Mouse (Mus musculus): ENCODE data around the gene Serp2. TPM values are rescaled to one million over a fixed set of nuclear protein-coding genes. Genes with fewer than 3 reads are reported as not detected.

Gene Serp2
- polyA plus RNA-seq, 1 experiment from 2014 or later: 0.58 TPM

DNA sequence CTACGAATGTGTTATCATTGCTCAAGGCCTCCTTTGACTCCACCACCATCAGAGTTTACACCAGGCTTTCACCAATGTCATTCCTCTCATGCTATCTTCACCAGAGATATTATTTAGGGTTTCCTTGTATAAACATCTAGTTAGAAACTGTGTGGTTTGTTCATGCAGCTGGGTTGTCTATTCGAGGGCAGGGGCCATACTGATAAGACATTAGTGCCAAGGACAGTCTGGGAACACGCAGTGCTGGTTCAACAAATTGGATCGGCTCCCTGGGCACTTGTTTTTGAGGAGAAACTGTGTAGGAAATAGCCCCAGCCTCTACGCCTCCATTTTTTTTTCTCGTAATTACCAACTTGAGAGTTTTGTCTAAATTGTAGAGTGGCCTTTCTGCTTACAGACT, 35.4 kb upstream of the Serp2 start:
- 43% methylated on average over 6 of the region's 6 CpGs for WGBS (ENCODE audit: insufficient replicate concordance)
- no peak for ATAC-seq
- Histone ChIP-seq H3K4me1 (ENCODE audit: insufficient read depth) (peaks cover 14% of the 10 kb centered on the region), H3K27me3 (ENCODE audit: insufficient read depth, low read length) (no peaks in the 10 kb centered on the region), H3K4me3 (ENCODE audit: low read depth, low read length) (no peak overlapping the region), H3K9ac (replicated peaks) (no peak overlapping the region), H3K36me3 (replicated peaks; ENCODE audit: insufficient read depth, low read length) (no peaks in the 10 kb centered on the region), H3K4me2 (ENCODE audit: low read depth, low read length) (no peak overlapping the region), H3K9me3 (ENCODE audit: low read length) (no peaks in the 10 kb centered on the region), H3K27ac (ENCODE audit: low read depth) (no peak overlapping the region)
- TF ChIP-seq EP300 (IDR thresholded peaks at IDR 0.05; ENCODE audit: low read depth): no peak
- TF ChIP-seq CTCF (IDR thresholded peaks at IDR 0.05; ENCODE audit: low read depth): no peak
- no peak for DNase-seq

DNA sequence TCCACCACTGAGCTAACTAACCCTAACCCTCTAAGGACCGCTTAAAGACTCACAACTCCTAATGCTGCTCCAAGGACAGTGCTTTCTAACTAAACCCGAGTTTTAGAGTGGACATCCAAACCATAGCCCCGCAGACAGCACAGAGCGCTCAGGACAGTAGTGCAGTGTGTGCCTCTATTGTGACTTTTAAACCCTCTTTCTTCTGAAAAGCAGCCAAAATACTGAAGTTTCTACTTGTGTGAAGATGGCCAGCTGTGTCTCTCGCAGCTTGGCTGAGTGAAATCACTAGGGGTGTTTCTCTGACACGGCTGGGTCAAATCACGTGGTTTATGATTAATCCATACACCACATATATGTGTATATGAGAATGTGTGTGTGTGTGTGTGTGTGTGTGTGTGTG, 33.4 kb upstream of the Serp2 start:
- Histone ChIP-seq H3K36me3 (replicated peaks; ENCODE audit: insufficient read depth, low read length) (no peaks in the 10 kb centered on the region), H3K27ac (ENCODE audit: low read depth) (no peak overlapping the region), H3K4me3 (ENCODE audit: low read depth, low read length) (no peak overlapping the region), H3K27me3 (ENCODE audit: insufficient read depth, low read length) (no peaks in the 10 kb centered on the region), H3K9ac (replicated peaks) (no peak overlapping the region), H3K4me2 (ENCODE audit: low read depth, low read length) (no peak overlapping the region), H3K9me3 (ENCODE audit: low read length) (no peaks in the 10 kb centered on the region), H3K4me1 (ENCODE audit: insufficient read depth) (peaks cover 10% of the 10 kb centered on the region)
- ATAC-seq (no peak), DNase-seq (no peak)
- 73% methylated on average over 7 of the region's 7 CpGs for WGBS (ENCODE audit: insufficient replicate concordance)
- no peak for TF ChIP-seq CTCF (IDR thresholded peaks at IDR 0.05; ENCODE audit: low read depth)
- no peak for TF ChIP-seq EP300 (IDR thresholded peaks at IDR 0.05; ENCODE audit: low read depth)

DNA sequence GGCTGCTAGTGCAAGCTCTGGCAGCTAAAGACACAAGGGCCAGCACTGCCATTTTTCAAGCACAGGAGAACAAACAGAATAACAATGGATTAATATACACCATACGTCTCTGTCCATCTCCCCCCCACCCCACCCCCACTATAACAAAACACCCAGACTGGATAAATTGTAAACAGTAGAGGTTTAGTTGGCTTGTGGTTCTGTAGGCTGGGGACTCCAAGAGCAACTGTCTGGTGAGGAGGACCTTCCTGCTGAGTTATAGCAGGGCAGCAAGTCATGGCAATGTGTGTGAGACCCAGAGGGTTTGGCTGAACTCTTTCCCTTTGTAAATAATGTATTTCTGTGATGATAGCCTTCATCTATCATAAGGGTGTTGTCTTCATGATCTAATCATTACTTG, 33.0 kb upstream of the Serp2 start:
- H3K27ac ChIP-seq (ENCODE audit: low read depth): no peak overlapping the region
- H3K27me3 ChIP-seq (ENCODE audit: insufficient read depth, low read length): no peaks in the 10 kb centered on the region
- ATAC-seq: no peak
- WGBS (ENCODE audit: insufficient replicate concordance): 70% methylated on average over 1 of the region's 1 CpGs
- H3K9me3 ChIP-seq (ENCODE audit: low read length): no peaks in the 10 kb centered on the region
- peaks cover 7% of the 10 kb centered on the region for H3K4me1 ChIP-seq (ENCODE audit: insufficient read depth)
- DNase-seq: no peak
- TF ChIP-seq EP300 (IDR thresholded peaks at IDR 0.05; ENCODE audit: low read depth) (no peak), CTCF (IDR thresholded peaks at IDR 0.05; ENCODE audit: low read depth) (no peak)
- no peaks in the 10 kb centered on the region for H3K36me3 ChIP-seq (replicated peaks; ENCODE audit: insufficient read depth, low read length)
- H3K4me3 ChIP-seq (ENCODE audit: low read depth, low read length): no peak overlapping the region
- H3K4me2 ChIP-seq (ENCODE audit: low read depth, low read length): no peak overlapping the region
- no peak overlapping the region for H3K9ac ChIP-seq (replicated peaks)

DNA sequence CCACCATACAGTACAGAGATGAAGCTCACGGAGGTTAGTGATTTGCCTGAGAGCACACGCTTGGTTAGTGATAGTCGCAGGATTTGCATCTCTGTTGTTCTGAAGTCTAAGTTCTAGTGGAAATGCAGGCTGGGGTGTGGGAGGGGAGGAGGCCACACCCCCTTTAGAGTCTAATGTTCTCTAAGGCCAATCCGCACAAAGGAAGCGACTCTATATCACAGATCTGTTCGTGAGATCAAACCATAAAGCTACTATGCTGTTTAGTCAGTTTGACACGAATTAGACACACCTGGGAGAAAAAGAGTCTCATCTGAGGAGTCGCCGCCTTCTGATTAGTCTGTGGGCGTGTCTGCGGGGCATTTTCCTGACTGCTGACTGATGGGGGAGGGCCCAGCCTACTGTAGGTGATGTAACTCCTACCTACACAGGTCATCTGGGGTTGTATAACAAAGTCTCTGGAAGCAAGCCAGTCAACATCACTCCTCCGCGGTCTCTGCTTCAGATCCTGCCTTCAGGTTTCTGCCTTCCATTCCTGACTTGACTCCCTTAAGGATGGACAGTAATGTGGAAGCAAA, 29.2 kb upstream of the Serp2 start:
- no peaks in the 10 kb centered on the region for H3K36me3 ChIP-seq (replicated peaks; ENCODE audit: insufficient read depth, low read length)
- H3K4me2 ChIP-seq (ENCODE audit: low read depth, low read length): no peak overlapping the region; the same call in 1 of the 2 replicates
- no peak overlapping the region for H3K4me3 ChIP-seq (ENCODE audit: low read depth, low read length)
- no peak for TF ChIP-seq CTCF (IDR thresholded peaks at IDR 0.05; ENCODE audit: low read depth)
- no peak for TF ChIP-seq EP300 (IDR thresholded peaks at IDR 0.05; ENCODE audit: low read depth)
- no peak overlapping the region for H3K27ac ChIP-seq (ENCODE audit: low read depth)
- 49% methylated on average over 13 of the region's 13 CpGs for WGBS (ENCODE audit: insufficient replicate concordance)
- H3K27me3 ChIP-seq (ENCODE audit: insufficient read depth, low read length): no peaks in the 10 kb centered on the region
- ATAC-seq (peak; percentile 62), DNase-seq (peak; percentile 27)
- no peaks in the 10 kb centered on the region for H3K4me1 ChIP-seq (ENCODE audit: insufficient read depth)
- H3K9ac ChIP-seq (replicated peaks): no peak overlapping the region
- H3K9me3 ChIP-seq (ENCODE audit: low read length): no peaks in the 10 kb centered on the region

DNA sequence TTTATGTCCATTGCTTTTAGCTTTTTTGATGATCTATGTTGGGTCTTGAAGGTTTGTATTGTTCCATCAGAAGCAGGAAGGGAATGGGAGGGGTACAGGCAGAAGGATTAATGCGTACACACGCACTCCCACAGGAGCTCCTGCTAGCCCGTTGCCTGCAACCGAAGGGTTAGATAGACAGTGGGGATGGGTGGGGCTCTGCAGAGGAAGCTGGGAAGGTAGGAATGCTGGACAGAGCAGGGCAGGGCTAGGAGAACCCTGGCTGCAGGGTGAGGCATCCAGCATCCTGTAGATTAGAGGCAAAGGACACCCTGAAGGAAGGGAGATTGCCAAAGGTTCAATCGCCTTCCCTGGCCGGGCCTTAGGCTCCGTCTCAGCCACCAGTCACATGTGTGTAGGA, 27.3 kb upstream of the Serp2 start:
- no peaks in the 10 kb centered on the region for H3K36me3 ChIP-seq (replicated peaks; ENCODE audit: insufficient read depth, low read length)
- 69% methylated on average over 7 of the region's 7 CpGs for WGBS (ENCODE audit: insufficient replicate concordance)
- no peak overlapping the region for H3K9ac ChIP-seq (replicated peaks)
- no peak for DNase-seq
- TF ChIP-seq CTCF (IDR thresholded peaks at IDR 0.05; ENCODE audit: low read depth) (no peak), EP300 (IDR thresholded peaks at IDR 0.05; ENCODE audit: low read depth) (no peak)
- no peaks in the 10 kb centered on the region for H3K27me3 ChIP-seq (ENCODE audit: insufficient read depth, low read length)
- H3K4me1 ChIP-seq (ENCODE audit: insufficient read depth): peaks cover 4% of the 10 kb centered on the region
- peak; percentile 24; the same call in 1 of the 2 replicates for ATAC-seq
- H3K27ac ChIP-seq (ENCODE audit: low read depth): no peak overlapping the region
- H3K4me3 ChIP-seq (ENCODE audit: low read depth, low read length): no peak overlapping the region
- H3K9me3 ChIP-seq (ENCODE audit: low read length): no peaks in the 10 kb centered on the region
- no peak overlapping the region for H3K4me2 ChIP-seq (ENCODE audit: low read depth, low read length)

DNA sequence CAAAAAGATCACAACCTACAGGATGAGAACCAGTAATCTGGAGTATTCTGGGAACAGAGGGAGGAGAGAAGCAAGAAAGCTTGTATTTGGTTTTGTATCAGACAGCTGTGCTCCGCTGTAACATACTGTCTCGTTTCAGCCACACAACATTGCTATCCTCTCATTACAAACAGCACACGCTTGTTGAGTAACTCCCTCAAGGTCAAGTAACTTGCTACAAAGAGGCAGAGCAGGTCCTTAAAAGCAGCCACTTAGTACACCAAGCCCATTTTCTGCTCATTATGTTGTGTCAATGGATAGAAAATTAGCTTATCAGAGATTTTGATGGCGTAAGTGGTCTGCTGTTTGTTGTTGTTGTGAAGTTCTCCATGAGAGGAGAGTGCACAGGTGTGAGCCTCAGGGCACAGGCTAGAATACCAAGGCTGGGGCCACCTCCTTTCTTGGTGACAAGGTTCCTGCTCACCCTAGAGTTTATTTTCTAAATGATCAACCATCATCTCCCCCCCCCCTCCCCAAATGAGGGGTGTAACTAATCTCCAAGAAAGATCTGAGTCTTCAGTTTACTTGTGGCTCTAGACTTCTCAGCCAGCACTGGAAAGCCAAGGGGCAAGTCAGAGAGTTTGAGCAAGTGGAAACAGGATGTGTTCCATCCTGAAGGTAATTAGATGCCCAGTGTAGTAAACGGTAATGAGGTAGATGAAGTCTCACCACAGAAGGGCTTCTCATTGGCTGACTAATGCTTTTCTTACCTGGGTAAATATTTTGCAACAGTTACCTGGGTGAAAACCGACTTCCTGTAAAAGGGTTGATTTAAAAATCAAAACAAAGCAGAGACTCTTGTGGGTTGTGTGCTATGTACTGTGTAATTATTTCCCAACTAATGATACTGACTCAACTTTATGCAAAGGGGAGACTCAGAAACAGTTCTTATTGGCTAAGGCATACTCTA, 25.6 kb upstream of the Serp2 start:
- DNase-seq (no peak), ATAC-seq (peak; percentile 77)
- no peak overlapping the region for H3K27ac ChIP-seq (ENCODE audit: low read depth)
- TF ChIP-seq CTCF (IDR thresholded peaks at IDR 0.05; ENCODE audit: low read depth): no peak
- TF ChIP-seq EP300 (IDR thresholded peaks at IDR 0.05; ENCODE audit: low read depth): no peak
- no peak overlapping the region for H3K4me2 ChIP-seq (ENCODE audit: low read depth, low read length)
- H3K36me3 ChIP-seq (replicated peaks; ENCODE audit: insufficient read depth, low read length): no peaks in the 10 kb centered on the region
- no peaks in the 10 kb centered on the region for H3K27me3 ChIP-seq (ENCODE audit: insufficient read depth, low read length)
- H3K9me3 ChIP-seq (ENCODE audit: low read length): no peaks in the 10 kb centered on the region
- no peak overlapping the region for H3K9ac ChIP-seq (replicated peaks)
- H3K4me1 ChIP-seq (ENCODE audit: insufficient read depth): peaks cover 4% of the 10 kb centered on the region
- H3K4me3 ChIP-seq (ENCODE audit: low read depth, low read length): no peak overlapping the region
- 69% methylated on average over 6 of the region's 6 CpGs for WGBS (ENCODE audit: insufficient replicate concordance)
